Mouse (Mus musculus) adrenal gland, postnatal 10 days (tissue): ENCODE measurements around the gene Lsm12. TPM values are rescaled to one million over a fixed set of nuclear protein-coding genes. Genes with fewer than 3 reads are reported as not detected.
A peak's percentile ranks its signal among the peaks of the same experiment; 100 is the strongest.

Experiments used
- DNase-seq: peaks from one replicate; pipeline ENCODE4 v3.0.0; 2021; ENCODE audit warnings: mixed read lengths
- total RNA-seq, 2 experiments: library from RNA; stranded (reverse); gene quantifications; 2 replicates each; pipeline ENCODE4 v1.2.3; 2021

Lsm12 gene
- total RNA-seq, 2 experiments from 2014 or later, result 77.5 to 80.8 TPM

DNA sequence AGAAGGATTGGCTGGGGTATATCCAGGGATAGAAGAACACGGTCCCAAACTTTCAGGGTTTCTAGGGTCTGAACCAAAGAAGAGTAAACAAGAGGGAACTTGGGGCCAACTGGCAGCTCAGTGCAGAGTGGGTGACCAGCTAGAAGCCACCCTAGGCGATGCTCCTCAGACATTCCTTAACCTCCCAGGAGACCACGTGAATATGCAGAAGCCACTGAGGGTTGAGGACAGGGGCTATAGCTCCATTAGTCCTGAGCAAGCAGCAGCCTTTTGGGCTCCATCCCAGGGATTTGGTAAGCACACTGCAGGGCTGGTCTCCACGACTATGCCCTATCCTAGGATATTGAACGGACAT is 31.8 kb upstream of the Lsm12 start:
- DNase-seq, result peak; percentile 16

- DNase-seq, result peak; percentile 72
Measured at GRCm38 (mm10) chr11:102216056-102216885, 31.2 kb upstream of the Lsm12 start.

DNA sequence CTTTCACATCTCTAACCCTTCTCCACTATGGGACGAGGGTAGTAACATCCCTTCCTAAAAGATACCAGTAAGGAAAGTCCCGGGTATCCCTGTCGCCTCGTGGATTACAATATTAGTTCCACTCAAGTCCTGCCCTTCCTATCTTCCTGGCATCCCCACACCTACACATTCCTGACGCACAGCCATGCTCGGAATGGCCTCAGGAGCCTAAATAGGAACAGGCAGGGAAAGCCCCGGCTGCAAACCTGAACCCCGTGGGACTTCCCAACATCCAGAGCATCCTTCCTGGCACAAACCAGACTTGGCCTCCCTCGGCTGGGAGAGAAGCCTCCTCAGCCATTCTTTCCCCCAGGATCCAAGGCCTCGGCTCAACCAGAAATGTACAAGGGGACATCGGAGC is 30.4 kb upstream of the Lsm12 start:
- peak; percentile 3 for DNase-seq

- DNase-seq, result no peak
Measured at GRCm38 (mm10) chr11:102214430-102215156, 29.5 kb upstream of the Lsm12 start.

DNA sequence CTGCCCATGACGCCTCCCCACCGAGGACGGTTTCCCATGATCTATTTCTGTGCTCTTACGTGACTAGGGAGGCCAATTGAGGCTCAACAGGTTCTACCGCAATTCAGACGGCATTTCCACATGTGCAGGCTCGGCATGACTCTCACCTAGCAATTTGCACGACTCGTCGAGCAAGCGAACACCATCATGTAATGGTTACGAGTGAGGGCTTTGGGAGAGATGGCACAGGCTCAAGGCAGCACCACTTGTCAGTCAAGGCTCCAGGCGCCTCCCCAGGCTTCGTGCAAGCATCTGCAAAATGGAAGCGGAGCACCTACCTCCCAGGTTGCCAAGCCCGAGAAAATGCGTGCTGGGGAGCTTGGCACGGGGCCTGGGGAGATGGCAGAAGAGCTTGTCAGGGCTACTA is 26.8 kb upstream of the Lsm12 start:
- no peak for DNase-seq

DNA sequence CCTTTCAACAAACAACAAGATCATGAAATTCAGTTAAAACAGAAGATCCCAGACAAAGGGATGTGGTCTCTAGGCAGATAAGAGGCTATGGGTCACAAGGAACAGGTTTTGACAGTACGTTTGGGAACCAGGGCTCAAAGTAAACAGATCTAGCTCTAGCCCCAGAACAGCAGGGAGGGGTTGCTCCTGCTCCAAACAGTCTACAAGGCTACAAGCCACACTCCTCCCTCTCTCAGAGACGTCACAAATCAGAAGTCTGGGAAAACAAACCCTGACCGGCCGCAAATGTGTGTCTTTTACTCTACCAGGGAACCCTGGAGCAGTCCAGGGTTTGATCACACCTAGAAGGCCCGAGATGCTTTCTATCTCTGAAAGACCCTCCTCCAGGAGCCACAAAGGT is 25.9 kb upstream of the Lsm12 start:
- DNase-seq, result no peak

DNA sequence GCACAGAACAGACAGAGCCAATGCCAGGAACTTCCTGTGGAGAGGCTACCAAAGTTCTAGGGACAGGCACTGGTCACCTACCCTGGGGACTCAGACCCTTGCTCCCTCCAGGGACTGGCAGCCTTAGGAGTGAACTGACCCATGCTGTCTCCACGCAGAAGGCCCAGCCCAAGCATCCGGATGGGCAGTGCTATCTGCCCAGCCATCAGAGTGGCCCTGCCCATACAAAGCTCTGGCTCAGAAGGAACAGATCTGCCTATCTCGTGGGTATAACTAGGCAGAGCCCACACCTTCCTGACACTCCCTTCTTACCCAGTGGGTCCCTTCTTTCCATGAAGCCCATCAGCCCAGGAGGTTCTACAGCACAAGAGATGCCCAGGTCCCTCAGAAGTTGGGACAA is 25.1 kb upstream of the Lsm12 start:
- no peak for DNase-seq

DNA sequence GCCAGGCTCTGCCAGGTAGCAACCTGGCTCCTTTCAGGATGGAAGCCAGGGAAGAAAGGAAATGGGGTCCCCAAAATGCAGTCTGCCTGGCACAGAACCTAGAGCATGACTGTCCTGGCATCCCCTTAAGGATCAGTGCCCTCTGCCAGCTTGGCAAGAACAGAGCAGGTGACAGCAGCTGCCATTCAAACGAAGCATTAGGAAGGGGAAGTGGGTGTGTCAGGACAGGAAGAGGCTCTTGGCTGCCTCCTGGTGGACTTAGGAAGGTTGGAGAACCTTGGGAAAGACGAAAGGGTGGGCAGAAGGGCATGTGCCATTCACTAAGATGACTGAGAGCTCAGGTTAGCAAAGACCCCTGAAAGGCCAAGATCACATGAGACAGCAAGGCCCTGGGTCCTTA is 24.6 kb upstream of the Lsm12 start:
- DNase-seq, result no peak

DNA sequence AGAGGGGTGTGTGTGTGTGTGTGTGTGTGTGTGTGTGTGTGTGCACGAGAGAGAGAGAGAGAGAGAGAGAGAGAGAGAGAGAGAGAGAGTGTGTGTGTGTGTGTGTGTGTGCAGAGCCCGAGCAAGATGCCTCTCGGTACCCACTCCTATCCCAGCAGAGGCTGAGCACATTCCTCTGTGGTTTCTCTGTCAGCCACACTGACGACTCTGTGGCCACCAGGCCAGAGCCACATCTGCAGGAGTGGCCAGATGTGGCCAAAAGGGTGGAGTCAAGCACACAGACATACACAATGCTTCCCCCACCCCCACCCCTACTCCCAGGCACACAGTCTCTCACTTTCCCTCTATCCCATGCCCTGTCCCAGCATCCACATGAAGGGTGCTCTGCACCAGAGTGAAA is 23.8 kb upstream of the Lsm12 start:
- no peak for DNase-seq

- DNase-seq, result no peak
Measured at GRCm38 (mm10) chr11:102207825-102208777, 23.0 kb upstream of the Lsm12 start.

DNA sequence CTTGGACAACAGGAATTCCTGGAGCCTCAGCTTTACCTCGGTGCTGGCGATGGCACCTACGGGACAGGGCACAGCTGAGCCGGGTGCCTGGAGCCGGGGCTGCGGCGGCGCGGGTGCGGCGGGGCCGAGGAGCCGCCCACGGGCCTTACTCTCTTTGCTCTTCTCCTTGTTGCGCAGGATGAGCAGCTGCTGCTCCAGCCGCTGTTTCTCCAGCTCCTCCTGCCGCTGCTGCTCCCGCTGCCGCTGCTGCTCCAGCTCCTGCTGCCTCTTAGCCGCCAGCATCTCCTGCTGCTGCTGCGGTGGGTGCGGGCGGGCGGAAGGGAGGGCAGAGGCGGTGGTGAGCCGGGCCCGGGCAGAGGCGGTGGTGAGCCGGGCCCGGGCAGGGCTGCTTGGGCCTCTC is 21.4 kb upstream of the Lsm12 start:
- no peak for DNase-seq

- DNase-seq, result no peak
Measured at GRCm38 (mm10) chr11:102201408-102201821, 16.3 kb upstream of the Lsm12 start.

GRCm38 (mm10) chr11:102199856-102200255 is 14.8 kb upstream of the Lsm12 start:
- DNase-seq, result no peak

DNA sequence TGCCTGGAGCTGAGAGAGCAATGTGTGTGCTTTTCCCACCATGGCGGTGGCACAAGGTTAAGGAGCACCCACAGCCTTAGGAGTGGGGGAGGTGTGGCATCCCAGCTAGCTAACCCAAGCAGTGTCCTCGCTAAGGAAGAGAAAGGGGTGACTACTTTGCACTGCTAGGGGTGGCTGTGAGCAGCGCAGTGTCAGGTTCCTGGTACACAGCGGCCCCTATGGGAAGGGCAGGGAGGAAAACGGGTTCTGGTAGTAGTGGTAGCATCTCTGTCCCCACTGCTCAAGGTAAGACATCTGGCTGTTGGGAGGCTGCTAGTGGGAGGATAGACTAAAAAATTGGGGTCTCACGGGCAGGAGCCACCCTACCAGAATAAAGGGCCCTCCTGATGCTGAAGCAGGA is 13.1 kb upstream of the Lsm12 start:
- DNase-seq, result no peak

GRCm38 (mm10) chr11:102196018-102196797 is 11.1 kb upstream of the Lsm12 start:
- no peak for DNase-seq

GRCm38 (mm10) chr11:102193657-102194440 is 8.8 kb upstream of the Lsm12 start:
- peak; percentile 75 for DNase-seq

DNA sequence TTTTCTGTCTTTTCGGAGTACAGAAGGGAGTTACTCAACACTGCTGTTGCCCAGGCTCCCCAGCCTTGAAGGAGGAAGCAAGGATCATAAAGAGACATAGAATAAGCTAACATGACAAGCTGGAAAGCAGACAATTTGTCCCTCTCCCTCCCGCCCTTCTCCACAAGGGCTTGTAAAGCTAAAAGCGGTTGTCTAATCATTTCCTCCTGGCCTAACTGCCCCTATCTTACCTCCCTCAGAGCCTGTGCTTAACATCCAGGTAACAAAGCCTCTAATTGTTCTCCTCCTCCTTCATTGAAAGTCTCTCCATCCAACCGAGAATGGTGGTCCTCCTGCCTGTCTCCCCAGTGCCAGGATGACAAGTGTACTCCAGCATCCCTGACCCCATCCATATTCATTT is 5.8 kb upstream of the Lsm12 start:
- no peak for DNase-seq

DNA sequence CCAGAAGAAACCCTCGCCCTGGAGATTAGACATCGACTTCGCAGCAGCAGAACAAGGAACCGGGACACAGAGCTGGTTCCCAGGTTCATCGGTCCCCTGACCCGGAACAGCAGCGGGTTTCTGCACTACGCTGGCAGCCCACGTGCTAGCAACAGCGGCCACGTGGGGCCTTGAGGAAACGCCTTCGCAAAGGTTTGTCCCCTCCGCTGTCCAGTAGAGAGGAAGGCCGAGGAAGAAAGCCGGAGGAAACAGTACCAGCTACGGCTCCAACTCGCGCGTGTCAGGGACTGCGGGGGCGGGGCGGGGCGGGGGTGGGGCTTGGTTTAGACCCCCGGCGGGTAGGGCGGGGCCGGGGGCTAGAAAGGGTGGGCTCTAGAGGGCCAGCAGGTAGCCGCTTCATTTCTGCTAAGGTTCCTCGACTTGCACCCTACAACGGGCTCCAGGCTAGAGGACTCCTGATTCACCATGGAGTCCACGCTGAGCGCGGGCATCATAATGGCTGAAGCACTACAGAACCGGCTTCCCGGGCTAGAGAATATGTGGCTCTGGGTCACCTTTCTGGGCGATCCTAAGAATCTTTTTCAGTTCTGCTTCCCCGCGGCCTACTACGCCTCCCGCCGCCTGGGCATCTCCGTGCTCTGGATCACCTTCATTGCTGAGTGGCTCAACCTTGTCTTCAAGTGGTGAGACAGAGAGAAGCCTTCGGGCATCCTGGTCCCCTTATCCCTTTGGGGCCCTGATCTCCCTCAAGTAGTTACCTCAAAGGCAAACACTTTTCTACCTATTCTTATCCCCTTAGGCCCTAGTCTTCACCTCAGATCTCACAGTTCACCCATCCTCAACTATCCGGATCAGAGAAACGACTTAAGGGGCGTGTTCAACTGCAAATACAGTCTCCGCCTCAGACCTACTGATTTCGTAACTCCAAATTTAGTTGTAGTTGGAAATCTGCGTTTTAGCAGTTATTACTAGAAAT is 4.7 kb upstream of the Lsm12 start, which contains the start of gene G6pc3:
G6pc3 (plus strand) TSS at position 160 of the 976 bp plus-strand sequence.
- peak; percentile 94 for DNase-seq

DNA sequence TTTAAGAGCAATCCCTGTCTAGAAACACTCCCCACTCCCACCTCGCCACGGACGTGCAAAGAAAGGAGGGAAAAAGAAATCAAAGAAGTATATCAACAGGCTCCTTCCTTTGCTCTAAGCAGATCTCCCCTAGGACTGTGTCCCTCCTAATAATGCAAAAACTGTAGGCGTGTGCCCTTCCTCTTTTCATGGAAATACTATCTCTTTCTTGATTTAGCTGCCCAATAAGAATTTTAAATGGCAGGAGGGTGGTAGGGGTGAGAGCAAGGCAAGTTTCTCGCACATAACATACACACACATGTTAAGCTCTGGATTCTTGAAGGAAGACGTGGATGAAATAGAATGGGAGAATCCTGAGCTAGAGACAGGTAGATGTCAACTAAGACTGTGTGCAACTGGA is 3.9 kb upstream of the Lsm12 start:
- no peak for DNase-seq

- DNase-seq, result no peak
Measured at GRCm38 (mm10) chr11:102186235-102186634, 1.1 kb upstream of the Lsm12 start.
